Mouse (Mus musculus) layer of hippocampus, adult 11-12 months (tissue): Measurements from ENCODE around the gene 4933405L10Rik.

ENCODE experiments used
- DNase-seq: peaks from one replicate; pipeline ENCODE4 v3.0.0; 2022; ENCODE audit warnings: low spot score

The 4933405L10Rik gene

GRCm38 (mm10) chr8:105754688-105755087, 47.2 kb downstream of the 4933405L10Rik start:
- no peak for DNase-seq

- no peak for DNase-seq
These were observed 50.4 kb downstream of the 4933405L10Rik start for GRCm38 (mm10) chr8:105757796-105758276.

- DNase-seq: peak; percentile 97
These were observed 51.0 kb downstream of the 4933405L10Rik start, which contains the start of gene Gfod2 for GRCm38 (mm10) chr8:105758277-105759108. TSS of gene Gfod2 (minus strand) at chr8:105758664.
